Mouse (Mus musculus) heart, embryonic 14.5 days (tissue): Measurements from ENCODE around the gene Cfap61. TPM values are rescaled to one million over a fixed set of nuclear protein-coding genes. Genes with fewer than 3 reads are reported as not detected.

ENCODE experiments used
- polyA plus RNA-seq: library from polyadenylated mRNA; unstranded; fragments of >200 nt; fragmentation: Nextera tagmentation; extraction: Ambion mirVana; gene quantifications from 2 replicates; pipeline ENCODE4 v1.2.1, GENCODE M21; 2014

The Cfap61 gene
- polyA plus RNA-seq, 1 experiment from 2014 or later: 0.46 TPM

Other genes starting within 250 kb of the Cfap61 start
- gene Naa20, start 32.7 kb upstream of the Cfap61 start, polyA plus RNA-seq: 198 and 210 TPM in 2 replicates
- 17.3 and 17.7 TPM in 2 replicates for gene Crnkl1, start 230 bp downstream of the Cfap61 start, polyA plus RNA-seq